Mouse (Mus musculus) heart, adult 11 months (tissue): Measurements from ENCODE around the gene Abhd12b.

Experiments used
- DNase-seq: peaks from one replicate; pipeline ENCODE4 v3.0.0; 2022

Gene Abhd12b

GRCm38 (mm10) chr12:70212501-70212900 is 58.6 kb downstream of the Abhd12b start:
- DNase-seq: peak; percentile 10

- no peak for DNase-seq
These were observed 59.7 kb downstream of the Abhd12b start for GRCm38 (mm10) chr12:70213601-70214000.

GRCm38 (mm10) chr12:70214281-70214680 is 60.3 kb downstream of the Abhd12b start:
- DNase-seq: no peak

GRCm38 (mm10) chr12:70216229-70216800 is 62.4 kb downstream of the Abhd12b start:
- DNase-seq: peak; percentile 84

GRCm38 (mm10) chr12:70218795-70219540 is 65.0 kb downstream of the Abhd12b start:
- DNase-seq: no peak

GRCm38 (mm10) chr12:70221425-70221824 is 67.5 kb downstream of the Abhd12b start:
- no peak for DNase-seq

GRCm38 (mm10) chr12:70223331-70223730 is 69.4 kb downstream of the Abhd12b start:
- DNase-seq: no peak

GRCm38 (mm10) chr12:70226655-70227054 is 72.7 kb downstream of the Abhd12b start:
- DNase-seq: peak; percentile 90

GRCm38 (mm10) chr12:70227121-70227932 is 73.4 kb downstream of the Abhd12b start:
- DNase-seq: peak; percentile 99

- peak; percentile 28 for DNase-seq
These were observed 74.2 kb downstream of the Abhd12b start for GRCm38 (mm10) chr12:70228155-70228554.

- no peak for DNase-seq
These were observed 77.4 kb downstream of the Abhd12b start, which contains the start of gene Pygl for GRCm38 (mm10) chr12:70231294-70231693. TSS of gene Pygl (minus strand) at chr12:70231488.

- no peak for DNase-seq
These were observed 78.1 kb downstream of the Abhd12b start for GRCm38 (mm10) chr12:70232020-70232544.
